Mouse (Mus musculus) lung, postnatal 0 days (tissue): ENCODE measurements around the gene RPS10-NUDT3. TPM values are rescaled to one million over a fixed set of nuclear protein-coding genes. Genes with fewer than 3 reads are reported as not detected.

Experiments used
- ATAC-seq: fragments of 200-750 bp; cut with Nextera tagmentation; 2 replicates; pipeline ENCODE4 v1.8.0; 2017; ENCODE audit warnings: moderate library complexity
- DNase-seq: peaks from one replicate; pipeline ENCODE4 v3.0.0-alpha.2; 2016; ENCODE audit warnings: low spot score
- H3K27ac ChIP-seq: fragments of 300-500 bp; sonication (generic); 2 replicates; pipeline ENCODE4 v1.5.1; 2014; ENCODE audit warnings: antibody characterized with exemption, mild to moderate bottlenecking, low read length, mixed read lengths
- H3K27me3 ChIP-seq: fragments of 300-500 bp; sonication (generic); replicated peaks from 2 replicates; pipeline ENCODE4 v1.6.1; 2014; ENCODE audit warnings: low read length, mixed read lengths; ENCODE audit not compliant: insufficient read depth
- H3K36me3 ChIP-seq: fragments of 300-500 bp; sonication (generic); 2 replicates; pipeline ENCODE4 v1.6.1; 2014; ENCODE audit warnings: low read length, mixed read lengths; ENCODE audit not compliant: insufficient read depth
- H3K4me1 ChIP-seq: fragments of 300-500 bp; sonication (generic); 2 replicates; pipeline ENCODE4 v1.6.1; 2014; ENCODE audit warnings: antibody characterized with exemption, low read depth, low read length, mixed read lengths; ENCODE audit not compliant: insufficient read depth
- H3K4me2 ChIP-seq: fragments of 300-500 bp; sonication (generic); replicated peaks from 2 replicates; pipeline ENCODE4 v1.6.1; 2014; ENCODE audit warnings: low read depth, mild to moderate bottlenecking, low read length, moderate library complexity, mixed read lengths
- H3K4me3 ChIP-seq: fragments of 300-500 bp; sonication (generic); 2 replicates; pipeline ENCODE4 v1.5.1; 2014; ENCODE audit warnings: low read depth, low read length
- H3K9ac ChIP-seq: fragments of 300-500 bp; sonication (generic); replicated peaks from 2 replicates; pipeline ENCODE4 v1.6.1; 2014; ENCODE audit warnings: low read depth, mild to moderate bottlenecking
- H3K9me3 ChIP-seq: fragments of 300-500 bp; sonication (generic); 2 replicates; pipeline ENCODE4 v1.6.1; 2016; ENCODE audit warnings: low read length, mixed read lengths
- CTCF ChIP-seq: IDR thresholded peaks from 2 replicates; pipeline ENCODE4 v1.5.1; 2016; ENCODE audit warnings: antibody characterized with exemption, mild to moderate bottlenecking
- EP300 ChIP-seq: IDR thresholded peaks from 2 replicates; pipeline ENCODE4 v1.6.1; 2016; ENCODE audit warnings: antibody characterized with exemption, mild to moderate bottlenecking, control low read depth
- WGBS: fragments of 180-500 bp; shearing (Covaris S2); extraction: QIAGEN DNeasy Blood & Tissue Kit; methylation state at CpG from one replicate; pipeline ENCODE4 v1.1.7; 2014; 5-methylcytosine and 5-hydroxymethylcytosine counted together
- polyA plus RNA-seq: library from polyadenylated mRNA; unstranded; fragments of >200 nt; fragmentation: Nextera tagmentation; extraction: Ambion mirVana; gene quantifications from 2 replicates; pipeline ENCODE4 v1.2.1, GENCODE M21; 2015

RPS10-NUDT3 gene
- polyA plus RNA-seq, 1 experiment from 2014 or later: not detected

- ATAC-seq: no peak
- Histone ChIP-seq H3K27ac (no peak overlapping the region), H3K4me3 (no peak overlapping the region), H3K9me3 (no peaks in the 10 kb centered on the region), H3K36me3 (peaks cover 7% of the 10 kb centered on the region; the same call in 1 of the 2 replicates), H3K9ac (no peak overlapping the region), H3K27me3 (no peaks in the 10 kb centered on the region), H3K4me2 (no peak overlapping the region), H3K4me1 (no peaks in the 10 kb centered on the region)
- DNase-seq: no peak
- 93% methylated on average over 7 of the region's 7 CpGs for WGBS
- TF ChIP-seq EP300: no peak
- no peak for TF ChIP-seq CTCF
These were observed 42.5 kb downstream of the RPS10-NUDT3 start for GRCm38 (mm10) chr17:27592565-27592910.

GRCm38 (mm10) chr17:27591826-27592564 lies 43.0 kb downstream of the RPS10-NUDT3 start:
- 85% methylated on average over 12 of the region's 12 CpGs for WGBS
- Histone ChIP-seq H3K4me1 (no peaks in the 10 kb centered on the region), H3K36me3 (peaks cover 7% of the 10 kb centered on the region; the same call in 1 of the 2 replicates), H3K27ac (no peak overlapping the region), H3K4me2 (no peak overlapping the region), H3K4me3 (no peak overlapping the region), H3K9ac (no peak overlapping the region), H3K9me3 (no peaks in the 10 kb centered on the region), H3K27me3 (no peaks in the 10 kb centered on the region)
- no peak for ATAC-seq
- DNase-seq: no peak
- no peak for TF ChIP-seq EP300
- TF ChIP-seq CTCF: peak; percentile 52

- Histone ChIP-seq H3K36me3 (0 out of 2 replicates have a peak, but pooled peaks cover 4% of the 10 kb centered on the region), H3K9ac (no peak overlapping the region), H3K4me1 (no peaks in the 10 kb centered on the region), H3K27ac (no peak overlapping the region), H3K4me2 (no peak overlapping the region), H3K9me3 (no peaks in the 10 kb centered on the region), H3K4me3 (no peak overlapping the region), H3K27me3 (no peaks in the 10 kb centered on the region)
- 79% methylated on average over 8 of the region's 8 CpGs for WGBS
- no peak for ATAC-seq
- TF ChIP-seq CTCF (no peak), EP300 (no peak)
- DNase-seq: no peak
These were observed 46.8 kb downstream of the RPS10-NUDT3 start for GRCm38 (mm10) chr17:27588231-27588630.

GRCm38 (mm10) chr17:27587252-27587651 lies 47.8 kb downstream of the RPS10-NUDT3 start:
- Histone ChIP-seq H3K4me3 (no peak overlapping the region), H3K27me3 (no peaks in the 10 kb centered on the region), H3K4me2 (no peak overlapping the region), H3K27ac (no peak overlapping the region), H3K4me1 (no peaks in the 10 kb centered on the region), H3K36me3 (0 out of 2 replicates have a peak, but pooled peaks cover 3% of the 10 kb centered on the region), H3K9ac (no peak overlapping the region), H3K9me3 (no peaks in the 10 kb centered on the region)
- WGBS: 71% methylated on average over 12 of the region's 12 CpGs
- TF ChIP-seq CTCF: no peak
- TF ChIP-seq EP300: no peak
- DNase-seq (no peak), ATAC-seq (no peak)

- Histone ChIP-seq H3K4me1 (no peaks in the 10 kb centered on the region), H3K27ac (no peak overlapping the region), H3K4me2 (no peak overlapping the region), H3K36me3 (0 out of 2 replicates have a peak, but pooled peaks cover 3% of the 10 kb centered on the region), H3K4me3 (no peak overlapping the region), H3K9ac (no peak overlapping the region), H3K9me3 (no peaks in the 10 kb centered on the region), H3K27me3 (no peaks in the 10 kb centered on the region)
- DNase-seq (no peak), ATAC-seq (no peak)
- no peak for TF ChIP-seq CTCF
- no peak for TF ChIP-seq EP300
- WGBS: 53% methylated on average over 9 of the region's 9 CpGs
These were observed 48.4 kb downstream of the RPS10-NUDT3 start for GRCm38 (mm10) chr17:27586661-27587060.

GRCm38 (mm10) chr17:27583185-27583894 lies 51.7 kb downstream of the RPS10-NUDT3 start:
- Histone ChIP-seq H3K9ac (no peak overlapping the region), H3K27ac (no peak overlapping the region), H3K4me1 (no peaks in the 10 kb centered on the region), H3K9me3 (no peaks in the 10 kb centered on the region), H3K36me3 (peaks cover 11% of the 10 kb centered on the region; the same call in 1 of the 2 replicates), H3K4me3 (no peak overlapping the region), H3K4me2 (no peak overlapping the region), H3K27me3 (no peaks in the 10 kb centered on the region)
- no peak for DNase-seq
- no peak for ATAC-seq
- WGBS: 84% methylated on average over 13 of the region's 13 CpGs
- TF ChIP-seq EP300 (no peak), CTCF (no peak)
